Mouse (Mus musculus) embryonic fibroblast, embryonic 13.5 days (primary cell): ENCODE results near the gene Gm45234.

Experiments used
- CTCF ChIP-seq: IDR thresholded peaks from 2 replicates; pipeline ENCODE4 v1.5.1; 2011; ENCODE audit warnings: mild to moderate bottlenecking, control low read depth, low read length, moderate library complexity, borderline replicate concordance; ENCODE audit not compliant: insufficient read depth
- POLR2A ChIP-seq: IDR thresholded peaks from 2 replicates; pipeline ENCODE4 v1.6.1; 2011; ENCODE audit warnings: low read depth, mild to moderate bottlenecking, control low read depth, low read length, moderate library complexity

GRCm38 (mm10) chr6:124701338-124701737, 54.5 kb downstream of the Gm45234 start:
- TF ChIP-seq CTCF (no peak), POLR2A (no peak)
